Mouse (Mus musculus) megakaryocyte progenitor cell, adult 5-6 weeks (primary cell): Measurements from ENCODE around the gene Gm49321. TPM values are rescaled to one million over a fixed set of nuclear protein-coding genes. Genes with fewer than 3 reads are reported as not detected.
A peak's percentile ranks its signal among the peaks of the same experiment; 100 is the strongest.

Experiments
- ATAC-seq: replicated peaks from 2 replicates; pipeline ENCODE4 v1.8.0; 2016; ENCODE audit warnings: mild to moderate bottlenecking, moderate TSS enrichment, inconsistent platforms; ENCODE audit not compliant: poor library complexity
- total RNA-seq, 2 experiments: library from RNA; stranded (forward) in 1 of 2; stranded (reverse) in 1 of 2; fragments of 157-497, 149-512 nt in 1 of 2; fragments of 200-1000 nt in 1 of 2; gene quantifications; 2 replicates each; pipeline versions ENCODE4 v1.2.3 to v1.2.4; 2015 to 2017

The Gm49321 gene
- total RNA-seq, 2 experiments from 2014 or later, result 1.5 TPM; not detected in 1

GRCm38 (mm10) chr12:73939542-73939941 is 2.1 kb downstream of the Gm49321 start:
- no peak for ATAC-seq

- ATAC-seq, result no peak
Measured at GRCm38 (mm10) chr12:73948415-73948814, 11.0 kb downstream of the Gm49321 start.

GRCm38 (mm10) chr12:73949318-73950058 is 12.0 kb downstream of the Gm49321 start:
- peak; percentile 47 for ATAC-seq

- ATAC-seq, result peak; percentile 49
Measured at GRCm38 (mm10) chr12:73952879-73953278, 15.4 kb downstream of the Gm49321 start.

GRCm38 (mm10) chr12:73953420-73954186 is 16.1 kb downstream of the Gm49321 start:
- peak; percentile 74 for ATAC-seq

- ATAC-seq, result no peak
Measured at GRCm38 (mm10) chr12:73954785-73955184, 17.3 kb downstream of the Gm49321 start.

- ATAC-seq, result no peak
Measured at GRCm38 (mm10) chr12:73957676-73958075, 20.2 kb downstream of the Gm49321 start.

GRCm38 (mm10) chr12:73958830-73959229 is 21.4 kb downstream of the Gm49321 start:
- no peak for ATAC-seq

- peak; percentile 99 for ATAC-seq
Measured at GRCm38 (mm10) chr12:73964291-73965281, 27.1 kb downstream of the Gm49321 start, which contains the start of gene Snapc1. Gene Snapc1, plus strand, starts transcription at chr12:73964481.

- no peak for ATAC-seq
Measured at GRCm38 (mm10) chr12:73969142-73969541, 31.7 kb downstream of the Gm49321 start.

- ATAC-seq, result no peak
Measured at GRCm38 (mm10) chr12:73974584-73974983, 37.1 kb downstream of the Gm49321 start.

GRCm38 (mm10) chr12:73978144-73978543 is 40.7 kb downstream of the Gm49321 start:
- ATAC-seq, result no peak

GRCm38 (mm10) chr12:73979667-73980066 is 42.2 kb downstream of the Gm49321 start:
- no peak for ATAC-seq

- ATAC-seq, result no peak
Measured at GRCm38 (mm10) chr12:73982533-73982932, 45.1 kb downstream of the Gm49321 start.

GRCm38 (mm10) chr12:73986299-73986698 is 48.8 kb downstream of the Gm49321 start:
- ATAC-seq, result no peak

- no peak for ATAC-seq
Measured at GRCm38 (mm10) chr12:73988393-73989008, 51.0 kb downstream of the Gm49321 start.

- ATAC-seq, result peak; percentile 95
Measured at GRCm38 (mm10) chr12:73989594-73989993, 52.1 kb downstream of the Gm49321 start.

- no peak for ATAC-seq
Measured at GRCm38 (mm10) chr12:73996906-73997296, 59.4 kb downstream of the Gm49321 start.

GRCm38 (mm10) chr12:73997297-73998127 is 60.1 kb downstream of the Gm49321 start, which contains the start of gene Syt16:
Gene Syt16, plus strand, starts transcription at chr12:73997661.
- no peak; the same call in 1 of the 2 replicates for ATAC-seq

- ATAC-seq, result no peak
Measured at GRCm38 (mm10) chr12:73998128-73998456, 60.6 kb downstream of the Gm49321 start.
